Mouse (Mus musculus): ENCODE data around the gene Abca1.

Gene Abca1

GRCm38 (mm10) chr4:53148817-53149216, 10.9 kb downstream of the Abca1 start:
- DNase-seq: no peak

- no peak for DNase-seq
Measured at GRCm38 (mm10) chr4:53147454-53147853, 12.2 kb downstream of the Abca1 start.

GRCm38 (mm10) chr4:53147046-53147445, 12.6 kb downstream of the Abca1 start:
- no peak for DNase-seq

- peak in 1 of 2 experiments; percentile 57 for DNase-seq
Measured at GRCm38 (mm10) chr4:53146227-53146949, 13.3 kb downstream of the Abca1 start.

GRCm38 (mm10) chr4:53145434-53146168, 14.1 kb downstream of the Abca1 start:
- DNase-seq: no peak

GRCm38 (mm10) chr4:53144571-53144970, 15.1 kb downstream of the Abca1 start:
- DNase-seq: no peak

GRCm38 (mm10) chr4:53144021-53144420, 15.7 kb downstream of the Abca1 start:
- DNase-seq: no peak

GRCm38 (mm10) chr4:53140678-53141077, 19.0 kb downstream of the Abca1 start:
- DNase-seq: no peak

- DNase-seq: no peak
Measured at GRCm38 (mm10) chr4:53139495-53139894, 20.2 kb downstream of the Abca1 start.

GRCm38 (mm10) chr4:53138974-53139373, 20.7 kb downstream of the Abca1 start:
- no peak for DNase-seq

GRCm38 (mm10) chr4:53137087-53137486, 22.6 kb downstream of the Abca1 start:
- DNase-seq: no peak

GRCm38 (mm10) chr4:53134816-53135215, 24.9 kb downstream of the Abca1 start:
- DNase-seq: no peak

GRCm38 (mm10) chr4:53133995-53134394, 25.7 kb downstream of the Abca1 start:
- DNase-seq: no peak

- DNase-seq: no peak
Measured at GRCm38 (mm10) chr4:53131538-53131937, 28.2 kb downstream of the Abca1 start.

GRCm38 (mm10) chr4:53130622-53131517, 28.8 kb downstream of the Abca1 start:
- DNase-seq: no peak

GRCm38 (mm10) chr4:53129716-53130301, 29.9 kb downstream of the Abca1 start:
- DNase-seq: no peak

GRCm38 (mm10) chr4:53127266-53127665, 32.4 kb downstream of the Abca1 start:
- DNase-seq: no peak

GRCm38 (mm10) chr4:53126794-53127193, 32.9 kb downstream of the Abca1 start:
- no peak for DNase-seq

- DNase-seq: no peak
Measured at GRCm38 (mm10) chr4:53124837-53125490, 34.7 kb downstream of the Abca1 start.

GRCm38 (mm10) chr4:53122310-53122709, 37.4 kb downstream of the Abca1 start:
- DNase-seq: no peak

- DNase-seq: peak; percentile 70 to 76
Measured at GRCm38 (mm10) chr4:53121516-53122227, 38.0 kb downstream of the Abca1 start.

GRCm38 (mm10) chr4:53121084-53121483, 38.6 kb downstream of the Abca1 start:
- no peak for DNase-seq
